In the genomic region with DNA sequence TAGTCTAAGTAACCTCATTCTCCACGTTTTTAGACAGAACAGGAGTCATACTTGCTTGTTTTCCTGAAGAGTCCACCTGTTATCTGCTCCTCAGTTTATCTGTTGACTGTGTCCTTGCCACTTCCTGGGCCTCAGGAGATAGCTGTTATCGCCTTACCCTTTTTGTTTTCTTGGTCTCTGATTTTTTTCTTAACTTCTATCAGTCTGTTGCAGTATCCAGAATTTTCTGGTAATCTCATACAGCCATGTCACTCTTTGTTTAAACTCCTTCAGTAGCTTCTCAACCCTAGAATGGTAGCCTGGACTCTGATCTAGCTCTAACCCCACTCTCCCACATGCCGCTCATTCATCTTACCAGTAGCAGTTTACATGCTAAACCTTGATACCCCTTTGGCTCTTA, we compare ENCODE assay signal across 19 mouse cellular contexts. TPM values are rescaled to one million over a fixed set of nuclear protein-coding genes. Genes with fewer than 3 reads are reported as not detected.
DNase-seq lines count a peak whose midpoint lies in the region; ATAC-seq and TF ChIP-seq lines count a peak whose summit lies in the region.
"Had no signal": no experiment of that assay in that cellular context is flagged by ENCODE, and none has a peak within 500 bp of the region (broad histone marks: within the 10 kb centered on the region; RNA-seq: fewer than 3 reads in every experiment).

No protein-coding gene starts in this region.

- no peak for TF ChIP-seq CTCF in kidney, adult 2 months (conservative IDR thresholded peaks at IDR 0.05; ENCODE audit: insufficient read depth, insufficient read length, low read depth, low read length)
- no peak for TF ChIP-seq CTCF in liver, postnatal 0 days (IDR thresholded peaks at IDR 0.05; ENCODE audit: low read depth)
- no peak for TF ChIP-seq CTCF in thymus, adult 2 months (IDR thresholded peaks at IDR 0.05; ENCODE audit: borderline replicate concordance, control insufficient read depth, extremely low read depth, insufficient read depth, low read length, poor library complexity)

- no peak overlapping the region for H3K9ac ChIP-seq in liver, embryonic 12.5 days
- H3K9ac ChIP-seq in liver, postnatal 0 days (replicated peaks) = no peak overlapping the region
- H3K9ac ChIP-seq: embryonic facial prominence, embryonic 13.5 days; forebrain, embryonic 12.5 days; heart, embryonic 13.5 days had no signal

- H3K4me2 ChIP-seq in liver, embryonic 12.5 days = no peak overlapping the region
- H3K4me2 ChIP-seq in liver, postnatal 0 days (ENCODE audit: low read depth, low read length) = no peak overlapping the region
- H3K4me2 ChIP-seq: embryonic facial prominence, embryonic 13.5 days; forebrain, embryonic 12.5 days; heart, embryonic 13.5 days had no signal

- DNase-seq in kidney, adult 2 months = no peak
- DNase-seq in kidney, postnatal 25 days = no peak
- no peak for DNase-seq in liver, postnatal 0 days
- no peak for DNase-seq in thymus, adult 2 months
- no peak for DNase-seq in left cerebral cortex, postnatal 10 days (ENCODE audit: extremely low spot score in 1 of 2, low spot score in 2 of 2)
- no peak for DNase-seq in cerebellum, adult 18-20 months
- DNase-seq: adrenal gland, adult 2 months; adrenal gland, postnatal 25 days; cerebellum, adult 9-10 months; cerebellum, postnatal 25 days; gastrocnemius, postnatal 14 days; heart, postnatal 36 days had no signal

- H3K27me3 ChIP-seq in kidney, adult 2 months (replicated peaks; ENCODE audit: control insufficient read depth, insufficient read depth, low read length) = no peaks in the 10 kb centered on the region
- no peaks in the 10 kb centered on the region for H3K27me3 ChIP-seq in liver, embryonic 12.5 days (replicated peaks)
- no peaks in the 10 kb centered on the region for H3K27me3 ChIP-seq in liver, postnatal 0 days (ENCODE audit: insufficient read depth, low read length)
- H3K27me3 ChIP-seq in thymus, adult 2 months (ENCODE audit: control insufficient read depth, insufficient read depth, low read length) = no peaks in the 10 kb centered on the region
- H3K27me3 ChIP-seq: embryonic facial prominence, embryonic 13.5 days; forebrain, embryonic 12.5 days; heart, embryonic 13.5 days had no signal

- intact Hi-C loops in left cerebral cortex, postnatal 10 days (cut with DNase I) = no loop called here

- H3K27ac ChIP-seq in kidney, adult 2 months (ENCODE audit: insufficient read depth, low read depth, low read length) = peak overlapping the region; percentile 16; the same call in 1 of the 2 replicates
- no peak overlapping the region for H3K27ac ChIP-seq in liver, embryonic 12.5 days
- no peak overlapping the region for H3K27ac ChIP-seq in liver, postnatal 0 days (ENCODE audit: low read depth)
- H3K27ac ChIP-seq in thymus, adult 2 months (ENCODE audit: control insufficient read depth, insufficient read depth, low read length) = no peak overlapping the region
- H3K27ac ChIP-seq: embryonic facial prominence, embryonic 13.5 days; forebrain, embryonic 12.5 days; heart, embryonic 13.5 days had no signal

- peaks cover 9% of the 10 kb centered on the region; the same call in 1 of the 2 replicates for H3K4me1 ChIP-seq in kidney, adult 2 months (ENCODE audit: control insufficient read depth, insufficient read depth, low read length)
- peaks cover 39% of the 10 kb centered on the region for H3K4me1 ChIP-seq in liver, embryonic 12.5 days
- peaks cover 31% of the 10 kb centered on the region for H3K4me1 ChIP-seq in liver, postnatal 0 days (ENCODE audit: insufficient read depth)
- no peaks in the 10 kb centered on the region for H3K4me1 ChIP-seq in thymus, adult 2 months (replicated peaks; ENCODE audit: control insufficient read depth, insufficient read depth, low read length)
- H3K4me1 ChIP-seq: embryonic facial prominence, embryonic 13.5 days had no signal

- no peak for TF ChIP-seq POLR2A in kidney, adult 2 months (IDR thresholded peaks at IDR 0.05; ENCODE audit: low read depth, low read length)
- TF ChIP-seq POLR2A in thymus, adult 2 months (IDR thresholded peaks at IDR 0.05; ENCODE audit: control insufficient read depth, extremely low read depth, insufficient read depth, low read length, poor library complexity) = no peak

- 78% methylated on average over 3 of the region's 3 CpGs for WGBS in kidney, adult 2 months
- 13% methylated on average over 3 of the region's 3 CpGs for WGBS in liver, embryonic 12.5 days (ENCODE audit: insufficient replicate concordance)
- WGBS in liver, postnatal 0 days (ENCODE audit: insufficient replicate concordance) = 35% methylated on average over 3 of the region's 3 CpGs
- 68% methylated on average over 3 of the region's 3 CpGs for WGBS in thymus, adult 2 months

- H3K4me3 ChIP-seq in kidney, adult 2 months (ENCODE audit: insufficient read depth, low read depth, low read length) = no peak overlapping the region
- no peak overlapping the region for H3K4me3 ChIP-seq in liver, embryonic 12.5 days
- no peak overlapping the region for H3K4me3 ChIP-seq in liver, postnatal 0 days (ENCODE audit: low read depth, low read length)
- H3K4me3 ChIP-seq in thymus, adult 2 months (ENCODE audit: control insufficient read depth, insufficient read depth, low read length) = no peak overlapping the region
- H3K4me3 ChIP-seq: embryonic facial prominence, embryonic 13.5 days; forebrain, embryonic 12.5 days; heart, embryonic 13.5 days had no signal

- TF ChIP-seq EP300 in liver, postnatal 0 days (IDR thresholded peaks at IDR 0.05; ENCODE audit: low read depth) = peak; percentile 79

- H3K36me3 ChIP-seq in kidney, adult 2 months (ENCODE audit: control insufficient read depth, insufficient read depth, low read length) = no peaks in the 10 kb centered on the region
- no peaks in the 10 kb centered on the region for H3K36me3 ChIP-seq in liver, embryonic 12.5 days
- H3K36me3 ChIP-seq in liver, postnatal 0 days (replicated peaks; ENCODE audit: insufficient read depth, low read length) = no peaks in the 10 kb centered on the region
- no peaks in the 10 kb centered on the region for H3K36me3 ChIP-seq in thymus, adult 2 months (ENCODE audit: control insufficient read depth, insufficient read depth, low read length)
- H3K36me3 ChIP-seq: embryonic facial prominence, embryonic 13.5 days; forebrain, embryonic 12.5 days; heart, embryonic 13.5 days had no signal

- peak; percentile 49; the same call in 1 of the 2 replicates for ATAC-seq in liver, embryonic 12.5 days
- ATAC-seq in liver, postnatal 0 days = no peak
- ATAC-seq: forebrain, embryonic 16.5 days; hindbrain, embryonic 16.5 days had no signal

- H3K9me3 ChIP-seq in liver, embryonic 12.5 days (replicated peaks) = no peaks in the 10 kb centered on the region
- H3K9me3 ChIP-seq in liver, postnatal 0 days (ENCODE audit: low read length) = no peaks in the 10 kb centered on the region
- H3K9me3 ChIP-seq: embryonic facial prominence, embryonic 13.5 days; forebrain, embryonic 12.5 days; heart, embryonic 13.5 days had no signal

RNA-seq across cellular contexts. Expression of a gene that starts 10.6 kb away (rescaled TPM):
- 60.1 and 69.5 TPM in 2 replicates for polyA plus RNA-seq in kidney, adult 2 months (2012; rRNA removed)
- polyA plus RNA-seq in liver, embryonic 12.5 days (2016; fragmentation: Nextera tagmentation; extraction: Ambion mirVana) = 39.2 and 39.7 TPM in 2 replicates
- 75.0 and 82.0 TPM in 2 replicates for polyA plus RNA-seq in liver, postnatal 0 days (2015; fragmentation: Nextera tagmentation; extraction: Ambion mirVana)
- polyA plus RNA-seq in thymus, adult 2 months (2012; rRNA removed) = 30.3 and 41.1 TPM in 2 replicates
- total RNA-seq in left cerebral cortex, postnatal 10 days (2021) = 100 to 1,000 TPM in 1 of 2 experiments, 10 to 100 TPM in 1; 98.2 to 106 TPM
- polyA plus RNA-seq: C2C12 had no signal
